12 mouse cellular contexts compared by ENCODE assay signal in genomic region chr11:100848080-100848479, GRCm38 (mm10). TPM values are rescaled to one million over a fixed set of nuclear protein-coding genes. Genes with fewer than 3 reads are reported as not detected.
DNase-seq lines count a peak whose midpoint lies in the region; ATAC-seq and TF ChIP-seq lines count a peak whose summit lies in the region.
"Had no signal": no experiment of that assay in that cellular context is flagged by ENCODE, and none has a peak within 500 bp of the region (broad histone marks: within the 10 kb centered on the region; RNA-seq: fewer than 3 reads in every experiment).

No protein-coding gene starts in this region.

- peaks cover 27% of the 10 kb centered on the region for H3K4me1 ChIP-seq in hindbrain, embryonic 14.5 days (replicated peaks; ENCODE audit: control insufficient read depth, insufficient read depth, low read length)
- H3K4me1 ChIP-seq in hindbrain, embryonic 11.5 days (replicated peaks; ENCODE audit: control insufficient read depth, insufficient read depth, low read length), result peaks cover 5% of the 10 kb centered on the region; the same call in 1 of the 2 replicates
- H3K4me1 ChIP-seq in liver, embryonic 12.5 days, result peaks cover 77% of the 10 kb centered on the region
- 0 out of 2 replicates have a peak, but pooled peaks cover 2% of the 10 kb centered on the region for H3K4me1 ChIP-seq in stomach, postnatal 0 days (replicated peaks; ENCODE audit: control insufficient read depth, insufficient read depth)

- H3K4me2 ChIP-seq in hindbrain, embryonic 14.5 days (replicated peaks), result peak overlapping the region; percentile 92
- no peak overlapping the region for H3K4me2 ChIP-seq in hindbrain, embryonic 11.5 days (replicated peaks; ENCODE audit: low read depth, low read length)
- peak overlapping the region; percentile 95 for H3K4me2 ChIP-seq in liver, embryonic 12.5 days
- H3K4me2 ChIP-seq in stomach, postnatal 0 days (replicated peaks; ENCODE audit: low read depth), result peak overlapping the region; percentile 90; the same call in 1 of the 2 replicates

- DNase-seq in hindbrain, embryonic 14.5 days (ENCODE audit: low spot score), result no peak
- DNase-seq in hindbrain, embryonic 11.5 days (ENCODE audit: low spot score), result no peak
- peak; percentile 70 for DNase-seq in thymus, postnatal 0 days (ENCODE audit: low spot score)
- no peak for DNase-seq in thymus, postnatal 4 days
- no peak for DNase-seq in stomach, postnatal 0 days (ENCODE audit: low spot score)
- DNase-seq in retina, embryonic 14.5 days (ENCODE audit: low spot score), result no peak
- no peak for DNase-seq in MN1 (ENCODE audit: low spot score)
- DNase-seq: adrenal gland, postnatal 10 days; cerebellum, adult 11-12 months had no signal

- 85% methylated on average over 4 of the region's 4 CpGs for WGBS in hindbrain, embryonic 14.5 days
- WGBS in hindbrain, embryonic 11.5 days, result 77% methylated on average over 4 of the region's 4 CpGs
- WGBS in liver, embryonic 12.5 days (ENCODE audit: insufficient replicate concordance), result 18% methylated on average over 4 of the region's 4 CpGs
- WGBS in stomach, postnatal 0 days, result 50% methylated on average over 4 of the region's 4 CpGs

- no peaks in the 10 kb centered on the region for H3K9me3 ChIP-seq in hindbrain, embryonic 14.5 days (ENCODE audit: control insufficient read depth, low read length)
- H3K9me3 ChIP-seq in hindbrain, embryonic 11.5 days (ENCODE audit: control insufficient read depth, low read length), result no peaks in the 10 kb centered on the region
- no peaks in the 10 kb centered on the region for H3K9me3 ChIP-seq in liver, embryonic 12.5 days (replicated peaks)
- no peaks in the 10 kb centered on the region for H3K9me3 ChIP-seq in stomach, postnatal 0 days (ENCODE audit: control insufficient read depth, low read length)
- H3K9me3 ChIP-seq: kidney, embryonic 15.5 days had no signal

- no peak overlapping the region for H3K9ac ChIP-seq in hindbrain, embryonic 14.5 days
- no peak overlapping the region for H3K9ac ChIP-seq in hindbrain, embryonic 11.5 days (ENCODE audit: low read depth, low read length)
- peak overlapping the region; percentile 96 for H3K9ac ChIP-seq in liver, embryonic 12.5 days
- H3K9ac ChIP-seq in stomach, postnatal 0 days (ENCODE audit: low read length), result no peak overlapping the region
- H3K9ac ChIP-seq: kidney, embryonic 15.5 days had no signal

- H3K4me3 ChIP-seq in hindbrain, embryonic 14.5 days (replicated peaks; ENCODE audit: low read length), result no peak overlapping the region
- no peak overlapping the region for H3K4me3 ChIP-seq in hindbrain, embryonic 11.5 days (ENCODE audit: low read depth, low read length)
- H3K4me3 ChIP-seq in liver, embryonic 12.5 days, result peak overlapping the region; percentile 96
- no peak overlapping the region for H3K4me3 ChIP-seq in stomach, postnatal 0 days (ENCODE audit: low read depth, low read length)

- H3K36me3 ChIP-seq in hindbrain, embryonic 14.5 days (replicated peaks; ENCODE audit: control insufficient read depth, insufficient read depth), result no peaks in the 10 kb centered on the region
- no peaks in the 10 kb centered on the region for H3K36me3 ChIP-seq in hindbrain, embryonic 11.5 days (ENCODE audit: control insufficient read depth, insufficient read depth, low read length)
- H3K36me3 ChIP-seq in liver, embryonic 12.5 days, result peaks cover 6% of the 10 kb centered on the region
- no peaks in the 10 kb centered on the region for H3K36me3 ChIP-seq in stomach, postnatal 0 days (ENCODE audit: control insufficient read depth, insufficient read depth, low read length)
- H3K36me3 ChIP-seq: kidney, embryonic 15.5 days had no signal

- ATAC-seq in hindbrain, embryonic 14.5 days (ENCODE audit: low FRiP score), result no peak
- ATAC-seq in hindbrain, embryonic 11.5 days (ENCODE audit: low FRiP score), result no peak
- ATAC-seq in liver, embryonic 12.5 days, result no peak
- ATAC-seq in stomach, postnatal 0 days (ENCODE audit: low FRiP score, low TSS enrichment), result no peak
- ATAC-seq: forebrain, embryonic 14.5 days had no signal

- H3K27me3 ChIP-seq in hindbrain, embryonic 14.5 days (ENCODE audit: control insufficient read depth, insufficient read depth, low read length), result no peaks in the 10 kb centered on the region
- H3K27me3 ChIP-seq in hindbrain, embryonic 11.5 days (ENCODE audit: control insufficient read depth, insufficient read depth, low read length), result no peaks in the 10 kb centered on the region; the same call in 1 of the 2 replicates
- peaks cover 14% of the 10 kb centered on the region for H3K27me3 ChIP-seq in liver, embryonic 12.5 days (replicated peaks)
- H3K27me3 ChIP-seq in stomach, postnatal 0 days (ENCODE audit: control insufficient read depth, insufficient read depth, low read length), result no peaks in the 10 kb centered on the region

- H3K27ac ChIP-seq in hindbrain, embryonic 14.5 days, result no peak overlapping the region
- H3K27ac ChIP-seq in hindbrain, embryonic 11.5 days (ENCODE audit: low read depth, low read length), result no peak overlapping the region
- H3K27ac ChIP-seq in liver, embryonic 12.5 days, result no peak overlapping the region; the same call in 1 of the 2 replicates
- H3K27ac ChIP-seq in stomach, postnatal 0 days (replicated peaks), result no peak overlapping the region
- H3K27ac ChIP-seq: kidney, embryonic 15.5 days had no signal

- no peak for TF ChIP-seq CTCF in stomach, postnatal 0 days (IDR thresholded peaks at IDR 0.05; ENCODE audit: low read depth)

- TF ChIP-seq EP300 in stomach, postnatal 0 days (optimal IDR thresholded peaks at IDR 0.05), result no peak

RNA-seq across cellular contexts. Expression of gene Stat5b, which starts 2.4 kb away (rescaled TPM):
- polyA plus RNA-seq in hindbrain, embryonic 14.5 days (2014; fragmentation: Nextera tagmentation; extraction: Ambion mirVana), result 19.0 and 19.8 TPM in 2 replicates
- 13.4 and 14.8 TPM in 2 replicates for polyA plus RNA-seq in hindbrain, embryonic 11.5 days (2014; fragmentation: Nextera tagmentation; extraction: Ambion mirVana)
- 99.6 and 105 TPM in 2 replicates for polyA plus RNA-seq in thymus, postnatal 0 days (2015; fragmentation: Nextera tagmentation; extraction: Ambion mirVana)
- 31.6 and 33.7 TPM in 2 replicates for polyA plus RNA-seq in liver, embryonic 12.5 days (2016; fragmentation: Nextera tagmentation; extraction: Ambion mirVana)
- polyA plus RNA-seq in stomach, postnatal 0 days (2015; fragmentation: Nextera tagmentation; extraction: Ambion mirVana), result 16.1 and 17.3 TPM in 2 replicates

RNA-seq across cellular contexts. Expression of gene Stat5a, which starts 11.1 kb away (rescaled TPM):
- polyA plus RNA-seq in hindbrain, embryonic 14.5 days (2014; fragmentation: Nextera tagmentation; extraction: Ambion mirVana), result 1.4 and 1.7 TPM in 2 replicates
- polyA plus RNA-seq in hindbrain, embryonic 11.5 days (2014; fragmentation: Nextera tagmentation; extraction: Ambion mirVana), result 1.4 and 1.8 TPM in 2 replicates
- polyA plus RNA-seq in thymus, postnatal 0 days (2015; fragmentation: Nextera tagmentation; extraction: Ambion mirVana), result 61.2 and 62.7 TPM in 2 replicates
- polyA plus RNA-seq in liver, embryonic 12.5 days (2016; fragmentation: Nextera tagmentation; extraction: Ambion mirVana), result 16.0 and 17.7 TPM in 2 replicates
- polyA plus RNA-seq in stomach, postnatal 0 days (2015; fragmentation: Nextera tagmentation; extraction: Ambion mirVana), result 13.0 and 13.5 TPM in 2 replicates
